Mouse (Mus musculus): ENCODE measurements at regions not wholly inside any gene's neighbourhood (a gene's known extent, or its start where the extent isn't known, plus 50 kb on each side); places are given as distances from the start of the nearest gene placed in this dataset.

DNA sequence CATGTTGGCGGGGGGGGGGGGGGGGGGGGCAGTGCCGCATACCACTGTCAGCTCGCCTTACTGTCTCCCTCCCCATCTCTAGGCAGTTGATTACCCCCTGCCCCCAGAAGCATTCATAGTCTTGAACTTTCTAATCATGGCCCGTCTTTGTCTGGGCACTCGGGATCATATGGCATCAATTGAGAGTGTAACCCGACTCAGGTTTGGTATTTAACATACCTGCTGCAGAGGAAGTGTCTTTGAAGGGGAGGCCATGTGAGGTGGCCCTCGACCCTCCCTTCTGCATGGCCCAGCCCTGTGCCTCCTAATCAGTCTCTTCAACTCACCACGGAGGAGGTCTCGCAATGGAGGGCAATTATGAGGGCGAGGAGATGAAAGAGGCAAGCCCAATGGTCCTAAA lies 286.5 kb downstream of the Mycn start:
- no peak for TF ChIP-seq CTCF (IDR thresholded peaks at IDR 0.05; ENCODE audit: borderline replicate concordance, extremely low read depth, insufficient read depth, insufficient read length)
- TF ChIP-seq POLR2A (IDR thresholded peaks at IDR 0.05; ENCODE audit: borderline replicate concordance, extremely low read depth, insufficient read depth, insufficient read length, poor library complexity, severe bottlenecking), result no peak
- DNase-seq (ENCODE audit: low read depth), result no peak

DNA sequence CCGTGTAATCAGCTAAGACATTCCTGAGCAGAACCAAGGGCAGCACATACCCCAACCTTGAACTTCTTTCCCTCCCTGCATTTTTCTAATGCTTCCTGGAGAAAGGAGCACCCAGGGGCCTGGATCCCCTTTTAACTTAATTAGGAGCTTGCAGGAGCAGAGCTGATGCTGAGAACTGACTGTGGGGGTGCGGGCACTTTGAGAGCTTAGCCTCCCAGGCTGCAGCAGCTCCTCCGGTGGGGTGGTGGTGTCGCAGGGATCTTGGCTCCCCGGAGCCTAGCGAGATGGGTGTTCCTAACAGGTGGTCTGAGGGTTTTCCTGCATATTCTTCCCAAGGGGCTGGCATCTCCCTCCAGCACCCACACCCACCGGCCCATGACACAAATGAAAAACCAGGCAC lies 289.4 kb downstream of the Mycn start:
- DNase-seq (ENCODE audit: low read depth), result no peak
- TF ChIP-seq CTCF (IDR thresholded peaks at IDR 0.05; ENCODE audit: borderline replicate concordance, extremely low read depth, insufficient read depth, insufficient read length), result no peak
- no peak for TF ChIP-seq POLR2A (IDR thresholded peaks at IDR 0.05; ENCODE audit: borderline replicate concordance, extremely low read depth, insufficient read depth, insufficient read length, poor library complexity, severe bottlenecking)

DNA sequence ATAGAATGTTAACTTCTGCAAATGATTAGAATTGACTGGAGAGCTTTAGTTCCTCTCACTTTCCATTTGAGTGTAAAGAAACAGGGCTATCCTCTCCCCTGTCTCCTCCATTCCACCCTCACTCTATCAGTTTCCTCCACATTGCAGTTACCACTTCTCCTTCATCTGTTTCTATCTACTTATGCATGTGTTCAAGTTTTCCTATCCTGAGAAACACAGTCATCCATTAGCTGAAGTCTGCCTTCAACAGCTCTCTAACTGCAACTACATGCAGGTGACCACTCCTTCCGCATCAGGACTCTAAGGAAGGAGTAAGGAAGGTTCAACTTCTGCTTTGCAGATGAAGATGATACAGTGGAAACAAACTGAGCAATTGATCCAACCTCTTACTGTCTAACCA lies 291.4 kb downstream of the Mycn start:
- DNase-seq (ENCODE audit: low read depth), result no peak
- no peak for TF ChIP-seq CTCF (IDR thresholded peaks at IDR 0.05; ENCODE audit: borderline replicate concordance, extremely low read depth, insufficient read depth, insufficient read length)
- no peak for TF ChIP-seq POLR2A (IDR thresholded peaks at IDR 0.05; ENCODE audit: borderline replicate concordance, extremely low read depth, insufficient read depth, insufficient read length, poor library complexity, severe bottlenecking)

DNA sequence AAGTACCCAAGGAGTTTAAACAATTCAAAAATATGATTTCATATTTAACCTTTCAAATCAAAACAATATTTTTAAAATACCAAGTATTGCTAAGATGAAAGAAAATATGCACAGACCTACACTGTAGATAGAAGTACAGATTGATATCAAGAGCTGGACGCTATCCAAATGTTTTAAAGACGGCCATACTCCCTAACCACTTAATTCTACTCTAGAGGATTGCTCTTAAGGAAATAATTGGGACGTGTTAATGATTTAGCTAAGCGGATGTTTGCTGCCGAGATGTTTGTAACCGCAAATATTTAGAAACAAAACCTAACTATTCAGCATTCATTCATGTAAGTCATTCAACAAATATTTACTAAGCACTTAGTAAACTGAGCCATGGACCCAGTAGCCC lies 294.2 kb downstream of the Mycn start:
- TF ChIP-seq POLR2A (IDR thresholded peaks at IDR 0.05; ENCODE audit: borderline replicate concordance, extremely low read depth, insufficient read depth, insufficient read length, poor library complexity, severe bottlenecking), result no peak
- no peak for TF ChIP-seq CTCF (IDR thresholded peaks at IDR 0.05; ENCODE audit: borderline replicate concordance, extremely low read depth, insufficient read depth, insufficient read length)
- DNase-seq (ENCODE audit: low read depth), result no peak

DNA sequence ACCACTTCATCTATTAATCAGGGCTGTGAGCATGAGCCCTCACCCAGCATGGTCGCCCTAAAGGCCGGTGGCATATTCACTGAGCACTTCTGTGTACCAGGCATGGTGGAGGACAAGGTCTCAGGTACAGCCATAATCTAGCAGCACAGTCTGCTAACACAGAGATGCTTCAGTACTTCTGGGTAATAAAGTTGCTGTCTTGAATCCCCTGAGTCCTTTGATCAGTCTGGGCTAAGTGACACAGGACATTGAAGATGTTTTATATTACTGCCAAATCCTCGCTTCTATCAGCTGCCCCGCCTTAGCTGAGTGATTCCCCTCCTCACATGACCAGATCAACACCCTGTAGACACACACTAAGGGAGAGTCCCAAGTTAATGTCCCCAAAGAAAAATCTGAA lies 296.5 kb downstream of the Mycn start:
- DNase-seq (ENCODE audit: low read depth), result no peak
- TF ChIP-seq CTCF (IDR thresholded peaks at IDR 0.05; ENCODE audit: borderline replicate concordance, extremely low read depth, insufficient read depth, insufficient read length) (no peak), POLR2A (IDR thresholded peaks at IDR 0.05; ENCODE audit: borderline replicate concordance, extremely low read depth, insufficient read depth, insufficient read length, poor library complexity, severe bottlenecking) (no peak)

DNA sequence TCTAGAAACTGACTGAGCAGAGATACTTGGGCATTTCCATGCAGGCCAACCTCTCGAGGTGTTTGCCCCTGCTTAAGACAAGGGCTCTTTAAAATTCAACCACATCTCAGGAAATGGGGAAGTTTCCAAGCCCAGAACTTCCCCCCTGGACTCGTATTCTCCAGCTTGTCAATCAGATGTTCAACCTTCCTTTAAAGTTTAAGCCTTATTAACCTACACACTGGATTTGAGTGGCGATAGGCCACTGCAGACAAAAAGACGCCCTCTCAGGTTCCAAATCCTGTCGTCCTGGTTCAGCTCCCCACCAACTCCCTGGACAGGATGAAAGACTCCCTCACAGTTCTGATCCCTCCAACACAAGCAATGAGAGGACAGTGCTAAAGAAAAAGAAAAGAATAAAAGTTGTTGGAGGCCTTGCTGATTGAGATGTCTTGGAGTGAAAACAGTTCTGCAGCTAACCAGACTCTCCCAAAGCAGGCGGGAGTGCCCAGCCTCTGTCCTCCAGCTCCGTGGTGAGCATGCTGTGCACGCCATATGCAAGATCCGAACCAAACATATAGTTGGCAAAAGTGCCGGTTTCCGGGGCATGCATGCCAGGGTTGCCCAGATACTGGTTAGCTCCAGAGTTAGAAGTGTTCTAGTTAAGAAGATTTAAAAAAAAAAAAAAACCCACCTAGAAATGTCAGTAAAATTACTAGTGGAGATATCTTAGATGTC lies 298.3 kb downstream of the Mycn start:
- TF ChIP-seq POLR2A (IDR thresholded peaks at IDR 0.05; ENCODE audit: borderline replicate concordance, extremely low read depth, insufficient read depth, insufficient read length, poor library complexity, severe bottlenecking) (no peak), CTCF (IDR thresholded peaks at IDR 0.05; ENCODE audit: borderline replicate concordance, extremely low read depth, insufficient read depth, insufficient read length) (no peak)
- DNase-seq (ENCODE audit: low read depth), result peak; percentile 79

DNA sequence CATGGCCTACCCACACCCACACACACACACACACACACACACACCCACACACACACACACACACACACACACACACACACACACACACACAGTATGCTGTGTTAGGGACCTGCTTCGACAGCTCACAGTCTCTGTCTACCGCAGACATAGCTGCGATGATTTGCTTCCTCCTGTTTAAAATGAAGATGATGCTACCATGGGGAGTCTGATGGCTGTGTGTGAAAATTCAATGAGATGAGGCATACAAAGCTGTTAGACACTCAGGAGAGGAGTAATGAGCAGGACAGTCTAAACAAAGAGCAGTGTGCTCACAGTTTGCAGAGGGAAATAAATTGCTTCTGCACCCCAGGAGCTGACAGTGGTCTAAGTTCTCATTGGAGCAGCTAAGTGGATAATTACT lies 306.4 kb downstream of the Mycn start:
- DNase-seq (ENCODE audit: low read depth), result peak; percentile 47
- TF ChIP-seq POLR2A (IDR thresholded peaks at IDR 0.05; ENCODE audit: borderline replicate concordance, extremely low read depth, insufficient read depth, insufficient read length, poor library complexity, severe bottlenecking), result no peak
- no peak for TF ChIP-seq CTCF (IDR thresholded peaks at IDR 0.05; ENCODE audit: borderline replicate concordance, extremely low read depth, insufficient read depth, insufficient read length)

DNA sequence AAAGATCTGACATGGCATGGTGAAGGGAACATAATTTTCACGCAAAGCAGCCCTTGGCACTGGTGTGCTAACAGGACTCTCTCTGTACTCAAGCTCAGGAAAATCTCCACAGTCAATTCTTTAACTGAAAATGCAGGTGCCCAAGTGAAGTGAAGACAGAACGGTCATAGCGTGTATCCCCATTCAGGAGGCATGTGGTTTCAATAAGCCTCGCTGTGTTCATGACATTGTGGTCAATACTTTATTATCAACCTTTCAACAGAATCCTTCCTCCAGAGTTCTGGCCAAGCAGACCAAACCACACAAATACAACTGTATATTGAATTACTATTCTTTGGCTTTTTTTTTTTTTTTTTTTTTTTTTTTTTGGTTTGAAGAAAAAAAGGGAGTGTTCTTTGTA lies 314.1 kb downstream of the Mycn start:
- TF ChIP-seq CTCF (IDR thresholded peaks at IDR 0.05; ENCODE audit: borderline replicate concordance, extremely low read depth, insufficient read depth, insufficient read length) (no peak), POLR2A (IDR thresholded peaks at IDR 0.05; ENCODE audit: borderline replicate concordance, extremely low read depth, insufficient read depth, insufficient read length, poor library complexity, severe bottlenecking) (no peak)
- DNase-seq (ENCODE audit: low read depth), result no peak

DNA sequence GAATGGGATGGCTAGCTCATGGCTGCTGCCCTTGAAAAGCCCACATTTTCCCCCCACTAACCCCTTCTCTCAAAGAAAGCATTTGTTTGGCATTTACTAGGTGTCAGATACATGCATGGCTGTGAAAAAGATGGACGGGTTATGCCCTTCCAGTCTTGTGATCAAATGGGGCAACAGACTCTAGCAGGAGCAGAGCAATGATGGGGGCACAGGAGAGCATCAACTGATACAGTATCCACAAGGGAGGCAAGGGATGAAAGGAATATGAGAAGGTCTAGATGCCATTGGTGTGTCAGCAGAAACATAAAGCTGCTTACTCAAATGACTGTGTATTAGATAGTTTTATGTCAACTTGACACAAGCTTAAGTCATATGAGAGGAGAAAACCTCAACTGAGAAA lies 315.9 kb downstream of the Mycn start:
- TF ChIP-seq CTCF (IDR thresholded peaks at IDR 0.05; ENCODE audit: borderline replicate concordance, extremely low read depth, insufficient read depth, insufficient read length) (no peak), POLR2A (IDR thresholded peaks at IDR 0.05; ENCODE audit: borderline replicate concordance, extremely low read depth, insufficient read depth, insufficient read length, poor library complexity, severe bottlenecking) (no peak)
- DNase-seq (ENCODE audit: low read depth), result no peak

DNA sequence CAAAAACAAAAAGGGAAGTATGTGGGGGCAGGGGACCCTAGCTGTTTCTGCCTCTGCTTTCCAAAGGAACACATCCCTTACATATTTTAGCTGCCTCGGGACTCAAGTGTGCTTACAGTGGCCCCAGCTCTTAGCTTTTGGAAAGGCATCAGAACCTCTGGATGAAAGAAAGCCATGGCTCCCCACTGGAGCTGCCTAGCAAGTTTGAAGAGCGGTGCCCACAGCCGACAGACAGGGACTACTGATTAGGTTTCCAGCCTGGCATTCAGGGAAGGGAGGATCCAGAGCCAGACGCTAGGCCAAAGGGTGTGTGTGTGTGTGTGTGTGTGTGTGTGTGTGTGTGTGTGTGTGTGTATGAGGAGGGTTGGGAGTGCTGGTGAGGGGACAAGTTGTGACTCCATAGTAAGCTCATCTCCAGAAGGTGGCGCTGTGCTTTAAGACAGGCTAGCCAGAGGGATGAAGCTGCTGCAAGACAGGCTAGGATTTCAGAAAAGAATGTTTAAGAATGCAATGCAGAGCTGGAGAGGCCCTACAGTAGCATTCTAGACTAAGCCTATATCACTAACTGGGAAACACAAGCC lies 318.9 kb downstream of the Mycn start:
- TF ChIP-seq CTCF (IDR thresholded peaks at IDR 0.05; ENCODE audit: borderline replicate concordance, extremely low read depth, insufficient read depth, insufficient read length) (peak; percentile 78; the same call in 1 of the 2 replicates), POLR2A (IDR thresholded peaks at IDR 0.05; ENCODE audit: borderline replicate concordance, extremely low read depth, insufficient read depth, insufficient read length, poor library complexity, severe bottlenecking) (no peak)
- DNase-seq (ENCODE audit: low read depth), result peak; percentile 98

DNA sequence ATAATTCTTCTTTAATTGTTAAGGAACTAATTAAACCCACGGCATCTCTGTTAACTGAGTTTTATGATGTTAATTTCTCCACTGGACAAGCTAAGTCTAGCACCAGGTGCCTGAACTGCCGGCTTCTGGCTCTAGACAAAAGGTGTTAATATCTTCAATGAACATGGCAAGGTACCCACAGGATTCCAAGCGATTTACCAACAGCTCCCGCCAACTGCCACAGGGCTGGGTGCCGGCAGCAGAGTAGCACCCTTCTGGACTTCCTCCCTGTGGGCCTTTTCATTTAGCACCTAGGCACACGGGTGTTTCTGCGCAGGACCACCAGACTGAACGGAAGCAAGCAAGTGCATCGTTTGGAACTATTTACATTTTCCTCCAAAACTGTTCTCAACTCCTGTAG lies 320.2 kb downstream of the Mycn start:
- no peak for DNase-seq (ENCODE audit: low read depth)
- TF ChIP-seq CTCF (IDR thresholded peaks at IDR 0.05; ENCODE audit: borderline replicate concordance, extremely low read depth, insufficient read depth, insufficient read length), result no peak
- no peak for TF ChIP-seq POLR2A (IDR thresholded peaks at IDR 0.05; ENCODE audit: borderline replicate concordance, extremely low read depth, insufficient read depth, insufficient read length, poor library complexity, severe bottlenecking)

DNA sequence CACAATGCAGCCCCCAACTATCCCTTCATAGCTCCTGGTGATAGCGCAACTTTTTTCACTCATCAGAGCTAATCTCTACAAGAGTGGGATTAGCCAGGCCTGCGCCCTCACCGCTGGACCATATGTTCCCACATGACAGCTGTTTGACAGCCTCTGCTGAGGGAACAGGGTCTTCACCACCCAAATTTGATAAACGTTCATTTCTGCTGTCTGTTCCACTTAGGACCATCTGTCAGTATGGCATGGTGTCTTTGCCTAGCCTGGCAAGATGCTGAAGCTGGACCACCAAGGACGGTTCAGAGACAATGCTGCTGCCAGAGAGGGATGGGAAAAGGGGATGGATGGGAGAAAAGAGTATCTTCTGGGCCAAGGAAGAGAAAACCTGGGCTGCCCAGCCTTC lies 321.4 kb downstream of the Mycn start:
- DNase-seq (ENCODE audit: low read depth), result peak; percentile 46

More for the DNA sequence above, 321.4 kb downstream of the Mycn start:
- TF ChIP-seq POLR2A (IDR thresholded peaks at IDR 0.05; ENCODE audit: borderline replicate concordance, extremely low read depth, insufficient read depth, insufficient read length, poor library complexity, severe bottlenecking) (no peak), CTCF (IDR thresholded peaks at IDR 0.05; ENCODE audit: borderline replicate concordance, extremely low read depth, insufficient read depth, insufficient read length) (no peak)

Data from brain, embryonic 14.5 days (tissue).